Mouse (Mus musculus): ENCODE measurements around the gene Gm49378. TPM values are rescaled to one million over a fixed set of nuclear protein-coding genes. Genes with fewer than 3 reads are reported as not detected.

The Gm49378 gene
- 1.3 and 8.1 TPM in 2 replicates for polyA plus RNA-seq (2012; rRNA removed; ENCODE audit: low replicate concordance)

GRCm38 (mm10) chr14:55637795-55638194 lies at the start of gene Gm49378:
Gm49378 (minus strand) TSS chr14:55637895.

DNA sequence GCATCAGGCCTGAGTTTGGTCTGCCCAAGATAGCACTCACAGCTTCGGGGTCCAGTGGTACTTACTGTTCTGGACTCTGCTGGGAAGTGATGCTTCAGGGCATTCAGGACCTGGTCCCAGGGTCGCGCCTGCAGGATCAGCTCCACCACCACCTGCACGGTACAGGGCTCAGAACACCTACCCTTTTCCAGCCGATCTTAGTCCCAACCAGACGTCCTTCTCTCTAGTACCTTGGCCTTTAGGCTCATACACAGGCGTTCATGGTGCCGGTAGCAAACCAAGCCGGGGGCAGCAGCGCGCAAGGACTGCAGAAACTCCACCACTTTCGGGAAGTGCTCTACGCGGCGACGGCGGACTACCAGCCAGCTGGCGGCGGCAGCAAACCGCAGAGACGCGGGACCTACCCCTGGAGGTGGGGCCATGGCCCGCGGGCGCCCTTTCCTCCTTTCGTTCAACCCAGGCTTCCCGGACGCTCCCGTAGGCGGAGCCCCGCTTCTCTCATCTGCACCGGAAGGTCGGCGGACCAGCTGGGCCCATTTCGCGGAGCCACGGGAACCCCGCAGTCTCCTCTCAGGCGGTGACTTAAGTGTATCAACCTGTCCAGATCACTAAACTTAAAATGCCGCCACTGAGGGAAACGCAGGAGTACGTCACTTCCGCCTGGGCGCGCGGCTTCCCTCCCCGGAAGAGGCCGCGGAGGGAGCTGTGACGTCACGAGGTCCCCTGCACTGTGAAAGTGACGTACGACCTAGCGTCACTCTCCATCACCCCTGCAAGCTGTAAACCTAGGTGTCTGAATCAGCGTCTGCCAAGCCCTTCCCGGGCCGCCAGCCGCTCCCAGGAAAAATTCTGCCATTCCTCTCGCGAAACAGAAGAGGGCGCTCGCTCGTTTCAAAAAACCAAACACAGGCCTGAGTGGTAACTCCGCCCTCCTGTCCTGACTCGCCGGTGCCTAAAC lies 43.7 kb upstream of the Gm49378 start, which contains the start of gene Tinf2:
Gene Tinf2 (minus strand): TSS at position 661 of the 958 bp plus-strand sequence.

GRCm38 (mm10) chr14:55671833-55672740 lies 34.4 kb upstream of the Gm49378 start, which contains the start of the genes Gmpr2 and Nedd8:
Gmpr2 (plus strand) TSS chr14:55671941.
Nedd8 (minus strand) TSS chr14:55672124.

GRCm38 (mm10) chr14:55659960-55660573 lies 22.4 kb upstream of the Gm49378 start, which contains the start of gene Mdp1:
Mdp1 (minus strand) TSS chr14:55660508.

DNA sequence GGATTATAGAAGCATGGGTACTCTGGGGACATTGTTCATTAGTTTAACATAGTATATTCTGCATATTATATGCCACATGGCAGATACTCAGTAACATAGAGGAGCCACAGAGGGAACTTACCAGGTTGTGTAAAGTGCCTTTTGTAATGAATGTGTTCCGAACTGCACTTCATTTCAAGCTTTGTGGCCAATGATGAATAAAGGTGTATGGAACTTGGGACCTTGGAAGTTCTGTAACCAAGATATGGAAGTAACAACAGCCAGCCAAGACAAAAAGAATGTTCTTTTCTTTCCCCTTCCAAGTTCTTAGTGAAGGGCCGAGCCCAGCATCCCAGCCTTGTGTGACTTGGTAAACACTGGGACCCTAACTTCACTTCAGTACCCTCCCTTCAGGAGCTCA lies 12.2 kb upstream of the Gm49378 start, which contains the start of gene Tssk4:
Gene Tssk4 (plus strand): TSS at position 301 of the 400 bp plus-strand sequence.

DNA sequence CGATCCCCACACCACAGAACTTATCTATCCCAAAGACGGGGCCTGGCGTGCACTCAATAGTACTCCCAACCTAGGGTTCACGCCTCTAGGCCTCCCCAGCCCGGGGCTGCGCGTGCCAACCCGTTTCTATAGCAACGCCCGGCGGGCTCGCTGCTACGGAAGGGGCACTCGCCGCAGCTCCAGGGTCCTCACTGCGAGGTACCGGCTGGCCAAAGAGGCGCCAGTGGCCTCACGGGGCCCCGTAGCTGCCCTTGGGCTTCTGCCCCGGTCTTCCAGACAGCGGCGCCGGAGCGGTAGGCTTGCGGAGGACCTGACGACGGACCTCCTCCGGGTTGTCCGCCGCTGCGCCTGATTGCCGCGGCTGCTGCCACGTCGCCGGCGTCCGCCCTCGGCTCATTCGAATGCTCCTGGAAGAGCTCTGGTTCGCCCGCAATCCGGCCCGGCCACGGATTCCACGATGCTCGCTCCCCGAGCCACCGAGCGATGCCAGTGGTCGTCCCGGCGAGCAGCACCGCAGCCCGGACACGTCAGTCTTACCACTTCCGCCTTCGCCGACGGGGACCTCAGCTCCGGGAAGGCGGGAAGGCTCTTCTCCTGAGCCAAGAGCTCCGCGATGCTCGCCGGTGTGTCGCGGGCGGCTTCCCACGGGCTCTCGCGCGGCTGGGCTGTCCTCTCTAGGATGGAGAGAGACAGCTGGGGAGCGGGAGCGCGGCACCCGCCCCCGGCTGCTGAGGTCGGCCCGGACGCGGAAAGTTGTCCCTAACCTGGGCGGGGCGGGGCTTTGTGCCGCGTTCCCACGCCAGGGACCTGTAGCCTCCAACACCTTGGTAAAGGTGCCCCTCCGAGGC lies 5.6 kb upstream of the Gm49378 start, which contains the start of gene Tm9sf1:
Gene Tm9sf1 (minus strand): TSS at position 747 of the 848 bp plus-strand sequence.

GRCm38 (mm10) chr14:55635523-55636007 lies 2.1 kb downstream of the Gm49378 start, which contains the start of gene Ipo4:
Ipo4 (minus strand) TSS chr14:55635957.

GRCm38 (mm10) chr14:55617822-55618221 lies 19.9 kb downstream of the Gm49378 start, which contains the start of gene Rec8:
Rec8 (plus strand) TSS chr14:55618037.

GRCm38 (mm10) chr14:55603271-55603632 lies 34.4 kb downstream of the Gm49378 start, which contains the start of gene Irf9:
Irf9 (plus strand) TSS chr14:55603571.

GRCm38 (mm10) chr14:55591331-55591891 lies 46.3 kb downstream of the Gm49378 start, which contains the start of gene Rnf31:
Rnf31 (plus strand) TSS chr14:55591708.

DNA sequence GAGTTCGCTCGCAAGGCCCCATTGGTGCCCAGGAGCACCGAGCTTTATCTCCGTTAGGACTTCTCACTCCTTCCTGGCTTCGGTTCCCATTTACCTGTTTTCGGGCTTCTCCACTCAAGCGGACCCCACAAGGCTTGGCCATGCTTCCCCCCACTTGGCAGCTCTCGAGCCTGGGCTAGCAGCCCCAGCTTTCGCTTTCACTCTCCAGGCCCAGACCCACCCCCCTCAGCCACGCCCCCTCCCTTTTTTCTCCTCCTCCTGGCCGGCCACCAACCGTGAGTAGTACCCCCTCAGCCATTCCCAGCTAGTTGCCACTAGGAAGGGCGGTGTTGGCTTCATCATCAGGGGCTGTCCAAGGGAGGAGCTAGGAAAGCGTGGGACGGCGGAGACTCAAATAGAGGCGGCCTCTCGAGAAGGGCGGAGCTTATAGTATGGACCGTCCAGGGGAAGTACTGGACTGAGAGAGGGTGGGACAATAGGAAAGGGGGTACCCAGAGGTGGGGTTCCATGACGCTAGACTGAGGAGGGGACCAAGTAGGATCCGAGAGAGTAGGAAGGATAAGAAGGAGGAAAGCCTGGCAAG lies 46.9 kb downstream of the Gm49378 start, which contains the start of gene Psme2:
Gene Psme2 (minus strand): TSS at position 366 of the 583 bp plus-strand sequence.

DNA sequence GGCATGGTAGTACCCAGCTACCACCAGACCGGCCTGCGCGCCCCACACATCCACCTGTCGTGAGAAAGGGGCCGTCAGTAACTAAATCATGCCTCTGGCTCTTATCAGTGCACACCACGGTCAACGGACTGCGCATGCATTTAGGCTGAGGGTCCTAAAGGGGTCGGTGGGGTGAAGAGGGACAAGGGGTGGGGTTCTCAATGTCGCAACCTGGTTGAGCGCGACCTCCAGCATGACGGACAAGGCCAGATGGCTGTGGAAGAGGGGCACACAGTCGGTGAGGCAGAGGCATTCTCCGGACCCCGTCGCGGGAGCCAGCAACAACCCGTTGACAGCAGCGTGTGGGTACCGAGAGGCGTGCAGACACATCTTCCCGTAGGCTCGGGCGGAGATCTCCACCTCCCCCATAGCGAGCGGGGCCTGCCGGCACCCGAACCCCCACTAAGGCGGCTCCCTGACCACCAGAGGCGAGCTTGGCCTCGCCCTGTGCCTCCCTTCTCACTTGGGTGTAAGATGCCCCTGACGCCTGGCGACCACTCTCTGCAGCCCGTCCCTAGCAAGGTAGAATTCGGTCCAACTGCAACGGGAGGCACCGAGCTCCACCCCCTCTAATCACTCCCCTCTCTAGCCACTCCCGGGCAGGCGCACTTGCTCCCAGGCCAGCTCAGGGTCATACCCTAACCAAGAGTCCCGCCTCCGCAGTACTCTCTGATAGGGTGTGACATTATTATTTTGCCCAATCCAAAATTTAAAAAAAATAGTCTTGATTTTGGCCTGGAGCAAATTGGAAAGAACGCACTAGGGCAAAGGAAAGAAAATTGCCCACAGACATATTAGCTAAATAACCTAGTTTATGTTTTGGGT lies 52.8 kb downstream of the Gm49378 start, which contains the start of gene Emc9:
Gene Emc9 (minus strand): TSS at position 601 of the 864 bp plus-strand sequence.

Other genes starting within 250 kb of the Gm49378 start
- 57.4 and 80.1 TPM in 2 replicates for gene Dhrs4, start 159.1 kb downstream of the Gm49378 start, polyA plus RNA-seq (2012; rRNA removed; ENCODE audit: low replicate concordance)
- gene Carmil3, start 147.2 kb downstream of the Gm49378 start, polyA plus RNA-seq (2012; rRNA removed; ENCODE audit: low replicate concordance): 2.1 and 9.4 TPM in 2 replicates
- gene Cpne6, start 127.5 kb downstream of the Gm49378 start, polyA plus RNA-seq (2012; rRNA removed; ENCODE audit: low replicate concordance): 0.08 and 0.19 TPM in 2 replicates
- gene Nrl, start 112.9 kb downstream of the Gm49378 start, polyA plus RNA-seq (2012; rRNA removed; ENCODE audit: low replicate concordance): not detected in 2 replicates
- gene Pck2, start 97.6 kb downstream of the Gm49378 start, polyA plus RNA-seq (2012; rRNA removed; ENCODE audit: low replicate concordance): 44.1 and 72.2 TPM in 2 replicates
- gene Dcaf11, start 77.9 kb downstream of the Gm49378 start, polyA plus RNA-seq (2012; rRNA removed; ENCODE audit: low replicate concordance): 79.4 and 81.9 TPM in 2 replicates
- 2.9 and 3.1 TPM in 2 replicates for gene A730061H03Rik, start 77.5 kb downstream of the Gm49378 start, polyA plus RNA-seq (2012; rRNA removed; ENCODE audit: low replicate concordance)
- gene Fitm1, start 62.3 kb downstream of the Gm49378 start, polyA plus RNA-seq (2012; rRNA removed; ENCODE audit: low replicate concordance): 0.68 and 2.5 TPM in 2 replicates
- 111 and 123 TPM in 2 replicates for gene Psme1, start 59.8 kb downstream of the Gm49378 start, polyA plus RNA-seq (2012; rRNA removed; ENCODE audit: low replicate concordance)
- 34.6 and 113 TPM in 2 replicates for gene Emc9, start 52.6 kb downstream of the Gm49378 start, polyA plus RNA-seq (2012; rRNA removed; ENCODE audit: low replicate concordance)
- gene Psme2, start 46.8 kb downstream of the Gm49378 start, polyA plus RNA-seq (2012; rRNA removed; ENCODE audit: low replicate concordance): 133 and 138 TPM in 2 replicates
- gene Rnf31, start 46.2 kb downstream of the Gm49378 start, polyA plus RNA-seq (2012; rRNA removed; ENCODE audit: low replicate concordance): 27.9 and 42.1 TPM in 2 replicates
- 39.3 and 81.5 TPM in 2 replicates for gene Irf9, start 34.3 kb downstream of the Gm49378 start, polyA plus RNA-seq (2012; rRNA removed; ENCODE audit: low replicate concordance)
- 0.10 and 23.9 TPM in 2 replicates for gene Rec8, start 19.9 kb downstream of the Gm49378 start, polyA plus RNA-seq (2012; rRNA removed; ENCODE audit: low replicate concordance)
- 115 and 240 TPM in 2 replicates for gene Ipo4, start 1.9 kb downstream of the Gm49378 start, polyA plus RNA-seq (2012; rRNA removed; ENCODE audit: low replicate concordance)
- 73.5 and 94.8 TPM in 2 replicates for gene Tm9sf1, start 5.9 kb upstream of the Gm49378 start, polyA plus RNA-seq (2012; rRNA removed; ENCODE audit: low replicate concordance)
- 0.77 and 1.5 TPM in 2 replicates for gene Tssk4, start 12.3 kb upstream of the Gm49378 start, polyA plus RNA-seq (2012; rRNA removed; ENCODE audit: low replicate concordance)
- gene Mdp1, start 22.6 kb upstream of the Gm49378 start, polyA plus RNA-seq (2012; rRNA removed; ENCODE audit: low replicate concordance): 31.3 and 35.2 TPM in 2 replicates
- 28.6 and 31.3 TPM in 2 replicates for gene Gmpr2, start 34.0 kb upstream of the Gm49378 start, polyA plus RNA-seq (2012; rRNA removed; ENCODE audit: low replicate concordance)
- gene Nedd8, start 34.2 kb upstream of the Gm49378 start, polyA plus RNA-seq (2012; rRNA removed; ENCODE audit: low replicate concordance): 292 and 416 TPM in 2 replicates
- gene Tinf2, start 43.9 kb upstream of the Gm49378 start, polyA plus RNA-seq (2012; rRNA removed; ENCODE audit: low replicate concordance): 12.3 and 17.1 TPM in 2 replicates
- gene Tgm1, start 76.0 kb upstream of the Gm49378 start, polyA plus RNA-seq (2012; rRNA removed; ENCODE audit: low replicate concordance): 0.60 and 2.2 TPM in 2 replicates
- gene Rabggta, start 84.4 kb upstream of the Gm49378 start, polyA plus RNA-seq (2012; rRNA removed; ENCODE audit: low replicate concordance): 34.6 and 47.9 TPM in 2 replicates
- gene Dhrs1, start 107.8 kb upstream of the Gm49378 start, polyA plus RNA-seq (2012; rRNA removed; ENCODE audit: low replicate concordance): 95.6 and 110 TPM in 2 replicates
- 14.6 and 30.0 TPM in 2 replicates for gene Nop9, start 107.8 kb upstream of the Gm49378 start, polyA plus RNA-seq (2012; rRNA removed; ENCODE audit: low replicate concordance)
- gene Cideb, start 120.6 kb upstream of the Gm49378 start, polyA plus RNA-seq (2012; rRNA removed; ENCODE audit: low replicate concordance): 2.5 and 4.1 TPM in 2 replicates
- gene Ltb4r2, start 123.5 kb upstream of the Gm49378 start, polyA plus RNA-seq (2012; rRNA removed; ENCODE audit: low replicate concordance): 0.06 and 0.14 TPM in 2 replicates
- 2.3 and 4.5 TPM in 2 replicates for gene Ltb4r1, start 128.1 kb upstream of the Gm49378 start, polyA plus RNA-seq (2012; rRNA removed; ENCODE audit: low replicate concordance)
- 29.4 and 44.4 TPM in 2 replicates for gene Adcy4, start 146.2 kb upstream of the Gm49378 start, polyA plus RNA-seq (2012; rRNA removed; ENCODE audit: low replicate concordance)
- 14.6 and 21.8 TPM in 2 replicates for gene Ripk3, start 151.0 kb upstream of the Gm49378 start, polyA plus RNA-seq (2012; rRNA removed; ENCODE audit: low replicate concordance)
- 17.6 and 94.3 TPM in 2 replicates for gene Nfatc4, start 185.2 kb upstream of the Gm49378 start, polyA plus RNA-seq (2012; rRNA removed; ENCODE audit: low replicate concordance)
- 5.7 and 24.4 TPM in 2 replicates for gene Nynrin, start 216.1 kb upstream of the Gm49378 start, polyA plus RNA-seq (2012; rRNA removed; ENCODE audit: low replicate concordance)
- gene Cbln3, start 246.5 kb upstream of the Gm49378 start, polyA plus RNA-seq (2012; rRNA removed; ENCODE audit: low replicate concordance): 0.13 and 0.48 TPM in 2 replicates
- gene Khnyn, start 247.1 kb upstream of the Gm49378 start, polyA plus RNA-seq (2012; rRNA removed; ENCODE audit: low replicate concordance): 17.0 and 28.5 TPM in 2 replicates

Measured in subcutaneous adipose tissue, adult 2 months (tissue).